Mouse (Mus musculus) right cerebral cortex, adult 2 months (tissue): ENCODE measurements at regions not wholly inside any gene's neighbourhood (a gene's known extent, or its start where the extent isn't known, plus 50 kb on each side); places are given as distances from the start of the nearest gene placed in this dataset.

Experiments
- DNase-seq, 2 experiments: peaks; one replicate each; pipeline ENCODE4 v3.0.0; 2021 to 2022; ENCODE audit warnings: low spot score in 2 of 2

DNA sequence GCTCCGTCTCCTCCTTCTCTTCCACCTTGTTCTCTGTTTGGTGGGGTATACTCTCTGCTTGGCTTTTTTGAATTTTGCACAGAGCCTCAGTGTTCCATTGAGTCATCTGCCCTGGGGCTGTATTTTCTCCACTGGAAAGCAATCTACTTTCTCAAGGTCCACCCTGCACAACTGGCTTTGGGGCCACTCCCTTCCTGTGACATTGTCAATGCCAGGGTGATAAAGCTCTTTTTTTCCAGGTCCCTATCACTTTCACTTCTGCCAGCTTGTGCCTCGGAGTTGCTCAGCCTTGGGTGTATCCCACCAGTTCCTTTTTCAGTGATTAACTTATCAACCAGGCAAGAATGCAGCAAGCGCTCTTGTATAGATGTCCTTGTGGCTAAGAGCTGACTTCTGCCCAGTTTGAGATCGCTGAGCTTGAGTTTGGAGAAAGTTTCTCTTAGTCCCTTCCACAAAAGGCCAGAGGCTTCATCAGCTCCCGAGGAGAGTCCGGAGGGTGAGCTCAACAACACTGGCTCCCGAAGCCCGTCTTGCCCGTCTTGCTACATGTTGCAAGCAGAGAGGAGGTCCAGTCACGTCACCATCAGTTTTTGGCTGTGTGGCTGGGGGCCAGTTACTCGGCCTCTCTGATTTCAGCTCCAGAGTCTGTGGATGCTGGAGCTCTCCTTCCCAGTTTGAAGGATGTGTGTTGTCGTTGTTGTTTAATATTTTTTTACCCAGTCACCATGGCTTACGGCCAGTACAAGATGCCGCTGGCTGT lies 200.8 kb downstream of the Cyp26b1 start:
- DNase-seq, result no peak

GRCm38 (mm10) chr6:84391016-84391415 lies 202.7 kb downstream of the Cyp26b1 start:
- no peak for DNase-seq

GRCm38 (mm10) chr6:84385696-84386095 lies 208.0 kb downstream of the Cyp26b1 start:
- no peak for DNase-seq

GRCm38 (mm10) chr6:84383718-84384117 lies 210.0 kb downstream of the Cyp26b1 start:
- DNase-seq, result no peak

DNA sequence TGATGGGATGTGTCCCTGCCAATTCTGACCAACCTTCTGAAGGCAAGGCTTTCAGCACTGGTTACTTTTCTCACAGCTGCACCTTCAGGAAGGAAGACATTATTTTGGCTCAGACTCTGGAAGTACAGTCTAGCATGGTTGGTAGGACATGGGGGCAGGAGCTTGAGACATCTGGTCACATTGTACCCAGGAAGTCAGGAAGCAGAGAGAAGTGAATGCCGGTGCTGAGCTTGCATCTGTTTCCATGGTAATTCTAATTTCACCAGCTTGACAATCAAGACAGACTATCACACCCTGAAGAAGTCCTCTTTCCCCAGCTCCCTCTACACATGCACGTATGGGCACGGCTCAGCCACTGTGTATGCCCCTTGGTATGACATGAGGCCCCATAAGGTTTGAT lies 210.6 kb downstream of the Cyp26b1 start:
- peak in 1 of 2 experiments; percentile 3 for DNase-seq

- DNase-seq, result no peak
Observed at GRCm38 (mm10) chr6:84381571-84381970, 212.1 kb downstream of the Cyp26b1 start.

- DNase-seq, result no peak
Observed at GRCm38 (mm10) chr6:84376666-84377065, 217.0 kb downstream of the Cyp26b1 start.

DNA sequence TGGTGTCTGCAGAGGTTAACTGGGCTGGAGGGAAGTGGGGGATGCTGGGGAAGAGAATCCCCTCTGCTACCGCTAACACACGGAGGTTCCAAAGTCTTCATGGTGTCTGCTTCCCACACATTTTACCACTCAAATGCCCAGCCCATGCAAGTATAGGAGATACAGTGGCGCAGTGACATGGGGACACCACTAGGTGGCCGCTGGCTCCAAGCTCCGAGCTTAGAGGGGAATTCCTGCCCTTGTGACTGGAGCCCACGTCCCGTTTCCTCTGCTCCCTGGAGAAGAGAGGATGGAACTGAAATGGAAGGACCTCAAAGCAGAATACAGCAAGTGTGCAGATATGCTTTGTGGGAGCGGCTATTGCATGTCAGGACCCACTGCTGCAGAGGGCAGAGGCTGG lies 218.2 kb downstream of the Cyp26b1 start:
- DNase-seq, result peak; percentile 26 to 39

GRCm38 (mm10) chr6:84366365-84366764 lies 227.3 kb downstream of the Cyp26b1 start:
- DNase-seq, result no peak

DNA sequence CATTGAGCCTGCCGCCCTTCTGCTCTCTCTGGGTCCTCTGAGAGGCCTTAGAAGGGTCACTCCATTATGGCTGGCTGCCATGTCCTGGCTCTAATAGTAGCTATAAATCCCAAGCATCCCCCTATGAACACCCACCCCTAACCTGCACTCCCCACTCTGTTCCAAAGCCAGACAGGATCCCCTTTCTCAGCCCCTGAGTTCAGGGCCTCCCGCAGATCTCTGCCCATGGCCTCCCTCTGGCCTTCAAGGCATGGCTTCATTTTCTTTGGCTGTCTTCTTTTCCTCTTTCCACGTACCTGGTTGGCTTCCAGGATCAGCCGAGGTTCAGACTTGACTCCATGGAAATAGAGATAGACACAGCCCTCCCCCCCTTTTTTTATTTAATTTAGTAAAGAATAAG lies 227.8 kb downstream of the Cyp26b1 start:
- DNase-seq, result no peak

GRCm38 (mm10) chr6:84364964-84365363 lies 228.7 kb downstream of the Cyp26b1 start:
- no peak for DNase-seq

- no peak for DNase-seq
Observed at GRCm38 (mm10) chr6:84362331-84362730, 231.4 kb downstream of the Cyp26b1 start.

DNA sequence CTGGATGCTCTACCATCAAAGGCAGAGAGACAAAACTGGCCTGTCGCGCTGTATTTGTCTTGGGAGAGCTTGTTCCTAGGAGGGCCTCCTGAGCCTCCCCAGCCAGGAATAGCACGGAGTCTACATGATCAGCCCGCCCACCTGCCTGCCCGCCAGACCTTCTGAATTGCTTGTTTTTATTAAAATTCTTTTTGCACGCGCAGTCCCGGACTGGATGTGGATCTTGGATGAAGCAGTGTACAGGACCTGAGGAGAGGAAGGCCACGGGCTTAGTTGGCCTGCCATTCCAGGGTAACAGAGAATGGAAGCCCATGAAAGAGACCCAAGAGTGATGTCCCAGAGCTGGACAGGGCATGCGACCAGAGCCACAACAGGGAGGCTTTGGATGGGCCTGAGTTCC lies 235.8 kb downstream of the Cyp26b1 start:
- DNase-seq, result no peak

GRCm38 (mm10) chr6:84353425-84354220 lies 240.1 kb downstream of the Cyp26b1 start:
- no peak for DNase-seq

DNA sequence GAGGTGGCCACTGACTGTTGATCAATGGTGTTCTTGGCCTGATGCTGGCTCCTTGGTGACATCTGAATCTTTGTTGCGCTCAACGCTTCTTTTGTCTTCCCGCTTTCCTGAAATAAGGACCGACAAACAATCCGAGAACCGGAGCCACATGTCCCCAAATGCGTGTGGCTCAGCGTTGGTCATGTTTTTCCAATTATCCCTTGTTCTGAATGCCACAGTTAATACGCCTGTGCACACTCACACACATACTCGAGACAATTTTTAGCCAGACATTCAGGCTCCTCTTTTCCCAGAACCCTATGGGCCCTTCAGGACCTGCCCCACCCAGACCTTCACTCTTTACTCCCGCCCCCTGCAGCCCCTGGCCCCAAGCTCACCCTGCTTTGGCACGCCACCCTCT lies 248.8 kb downstream of the Cyp26b1 start:
- DNase-seq, result no peak

DNA sequence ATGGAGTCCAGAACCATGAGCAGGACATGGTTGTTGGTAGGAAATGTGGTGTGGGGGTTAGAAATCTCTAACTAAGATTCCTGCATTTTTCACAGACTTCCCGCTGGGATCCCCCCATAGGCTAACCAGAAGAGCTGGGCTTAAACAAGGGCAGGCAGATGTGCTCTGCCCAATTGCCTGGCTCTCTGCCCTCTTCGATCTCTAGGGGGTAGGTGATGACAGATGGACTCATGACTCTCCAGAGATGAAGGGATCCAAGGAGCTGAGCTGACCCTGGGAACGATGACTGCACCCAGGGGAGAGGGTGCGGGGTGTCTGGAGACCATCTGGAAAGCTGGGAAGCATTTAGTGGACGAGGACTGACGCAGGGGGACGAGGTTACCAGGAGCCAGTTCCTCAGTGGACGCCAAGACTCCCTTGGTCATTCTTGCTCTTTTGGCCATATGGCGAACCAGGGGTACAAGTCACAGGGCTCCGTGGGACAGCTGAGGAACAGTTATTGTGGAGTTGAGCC lies 260.0 kb downstream of the Cyp26b1 start:
- DNase-seq, result no peak

GRCm38 (mm10) chr6:84329106-84329505 lies 264.6 kb downstream of the Cyp26b1 start:
- DNase-seq, result no peak

- no peak for DNase-seq
Observed at GRCm38 (mm10) chr6:84328030-84328390, 265.7 kb downstream of the Cyp26b1 start.

- no peak for DNase-seq
Observed at GRCm38 (mm10) chr6:84327306-84328029, 266.2 kb downstream of the Cyp26b1 start.

- DNase-seq, result no peak
Observed at GRCm38 (mm10) chr6:84325384-84326114, 268.2 kb downstream of the Cyp26b1 start.

GRCm38 (mm10) chr6:84324185-84324584 lies 269.5 kb downstream of the Cyp26b1 start:
- DNase-seq, result no peak

DNA sequence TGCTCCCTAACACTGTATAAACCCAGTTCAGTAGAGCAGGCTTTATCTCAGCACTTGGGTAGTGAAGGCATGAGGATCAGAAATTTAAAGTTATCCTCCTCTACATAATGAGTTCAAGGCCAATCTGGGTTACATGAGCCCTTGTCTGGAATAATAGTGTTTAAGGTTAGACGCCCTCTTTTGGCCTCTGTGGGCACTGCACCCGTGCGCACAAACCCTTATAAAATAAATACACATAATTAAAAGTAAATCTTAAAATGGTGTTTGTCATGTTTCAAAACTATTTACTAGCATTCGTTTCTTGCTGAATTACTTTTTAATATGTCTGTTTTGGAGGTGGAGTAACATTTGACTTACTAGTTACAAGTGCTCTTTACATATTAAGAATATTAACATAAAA lies 271.2 kb downstream of the Cyp26b1 start:
- DNase-seq, result no peak
